Mouse (Mus musculus): ENCODE measurements at regions not wholly inside any gene's neighbourhood (a gene's known extent, or its start where the extent isn't known, plus 50 kb on each side); places are given as distances from the start of the nearest gene placed in this dataset. TPM values are rescaled to one million over a fixed set of nuclear protein-coding genes. Genes with fewer than 3 reads are reported as not detected.

GRCm38 (mm10) chr10:60889792-60890191 is 58.4 kb upstream of the Unc5b start:
- ATAC-seq (ENCODE audit: low FRiP score, low TSS enrichment), result no peak
- H3K4me1 ChIP-seq (ENCODE audit: control insufficient read depth, insufficient read depth, low read length), result peaks cover 10% of the 10 kb centered on the region; the same call in 1 of the 2 replicates
- no peaks in the 10 kb centered on the region for H3K36me3 ChIP-seq (ENCODE audit: control insufficient read depth, insufficient read depth, low read length)
- H3K4me3 ChIP-seq (ENCODE audit: low read length), result no peak overlapping the region
- WGBS, result 87% methylated on average over 13 of the region's 13 CpGs
- peaks cover 3% of the 10 kb centered on the region; the same call in 1 of the 2 replicates for H3K27me3 ChIP-seq (ENCODE audit: control insufficient read depth, insufficient read depth, low read length)
- no peak overlapping the region for H3K4me2 ChIP-seq (replicated peaks; ENCODE audit: low read depth, low read length)
- H3K9ac ChIP-seq (ENCODE audit: low read depth, low read length), result no peak overlapping the region
- H3K27ac ChIP-seq (ENCODE audit: low read depth, low read length), result no peak overlapping the region
- no peaks in the 10 kb centered on the region for H3K9me3 ChIP-seq (ENCODE audit: control insufficient read depth, low read length)

DNA sequence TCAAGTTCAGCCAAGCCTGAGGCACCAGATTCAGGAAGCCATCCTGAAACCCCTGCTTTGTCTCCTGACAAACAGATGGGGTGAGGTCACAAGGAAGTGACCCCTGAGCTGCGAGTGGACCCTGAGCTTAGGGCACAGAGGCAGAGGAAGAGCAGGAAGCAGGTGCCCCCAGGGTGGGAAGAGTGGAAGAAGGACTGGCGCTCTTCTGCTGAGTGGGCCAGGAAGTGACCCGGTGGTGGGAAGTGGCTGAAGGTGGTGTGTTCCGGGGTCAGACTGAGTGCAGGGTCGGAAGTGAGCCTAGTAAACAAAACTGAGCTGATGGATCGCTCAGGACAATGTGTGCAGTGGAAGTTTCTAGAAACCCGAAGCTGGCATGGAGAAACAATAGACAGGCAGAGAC is 57.2 kb upstream of the Unc5b start:
- WGBS, result 50% methylated on average over 7 of the region's 7 CpGs
- H3K4me1 ChIP-seq (ENCODE audit: control insufficient read depth, insufficient read depth, low read length), result peaks cover 6% of the 10 kb centered on the region; the same call in 1 of the 2 replicates
- H3K9ac ChIP-seq (ENCODE audit: low read depth, low read length), result no peak overlapping the region
- H3K36me3 ChIP-seq (ENCODE audit: control insufficient read depth, insufficient read depth, low read length), result no peaks in the 10 kb centered on the region
- ATAC-seq (ENCODE audit: low FRiP score, low TSS enrichment), result no peak
- no peak overlapping the region for H3K4me2 ChIP-seq (replicated peaks; ENCODE audit: low read depth, low read length)
- H3K27me3 ChIP-seq (ENCODE audit: control insufficient read depth, insufficient read depth, low read length), result peaks cover 3% of the 10 kb centered on the region; the same call in 1 of the 2 replicates
- no peaks in the 10 kb centered on the region for H3K9me3 ChIP-seq (ENCODE audit: control insufficient read depth, low read length)
- H3K27ac ChIP-seq (ENCODE audit: low read depth, low read length), result no peak overlapping the region
- H3K4me3 ChIP-seq (ENCODE audit: low read length), result no peak overlapping the region

GRCm38 (mm10) chr10:60885348-60886275 is 54.2 kb upstream of the Unc5b start:
- Histone ChIP-seq H3K9ac (ENCODE audit: low read depth, low read length) (no peak overlapping the region; the same call in 1 of the 2 replicates), H3K27me3 (ENCODE audit: control insufficient read depth, insufficient read depth, low read length) (peaks cover 3% of the 10 kb centered on the region; the same call in 1 of the 2 replicates), H3K27ac (ENCODE audit: low read depth, low read length) (no peak overlapping the region), H3K4me2 (replicated peaks; ENCODE audit: low read depth, low read length) (peak overlapping the region; percentile 15), H3K4me1 (ENCODE audit: control insufficient read depth, insufficient read depth, low read length) (peaks cover 5% of the 10 kb centered on the region; the same call in 1 of the 2 replicates), H3K36me3 (ENCODE audit: control insufficient read depth, insufficient read depth, low read length) (no peaks in the 10 kb centered on the region), H3K4me3 (ENCODE audit: low read length) (peak overlapping the region; percentile 17; the same call in 1 of the 2 replicates), H3K9me3 (ENCODE audit: control insufficient read depth, low read length) (no peaks in the 10 kb centered on the region)
- ATAC-seq (ENCODE audit: low FRiP score, low TSS enrichment), result peak; percentile 70
- WGBS, result 36% methylated on average over 23 of the region's 25 CpGs

GRCm38 (mm10) chr10:60884806-60885205 is 53.4 kb upstream of the Unc5b start:
- no peak overlapping the region for H3K9ac ChIP-seq (ENCODE audit: low read depth, low read length)
- 89% methylated on average over 5 of the region's 5 CpGs for WGBS
- no peak for ATAC-seq (ENCODE audit: low FRiP score, low TSS enrichment)
- H3K4me1 ChIP-seq (ENCODE audit: control insufficient read depth, insufficient read depth, low read length), result peaks cover 5% of the 10 kb centered on the region; the same call in 1 of the 2 replicates
- H3K4me3 ChIP-seq (ENCODE audit: low read length), result no peak overlapping the region
- H3K27me3 ChIP-seq (ENCODE audit: control insufficient read depth, insufficient read depth, low read length), result peaks cover 3% of the 10 kb centered on the region; the same call in 1 of the 2 replicates
- H3K27ac ChIP-seq (ENCODE audit: low read depth, low read length), result no peak overlapping the region
- no peaks in the 10 kb centered on the region for H3K36me3 ChIP-seq (ENCODE audit: control insufficient read depth, insufficient read depth, low read length)
- H3K4me2 ChIP-seq (replicated peaks; ENCODE audit: low read depth, low read length), result no peak overlapping the region
- H3K9me3 ChIP-seq (ENCODE audit: control insufficient read depth, low read length), result no peaks in the 10 kb centered on the region

MicroRNAs in the stretch of these regions (microRNA counts, 519-probe panel; counts per million panel counts)
- microRNA mmu-miR-466j, result not detected

Small RNAs in the stretch of these regions (microRNA-seq; reads per million reads assigned to microRNA genes)
- gene Mir466j (not detected), gene Mir6408 (not detected)
